Mouse (Mus musculus): ENCODE measurements at regions not wholly inside any gene's neighbourhood (a gene's known extent, or its start where the extent isn't known, plus 50 kb on each side); places are given as distances from the start of the nearest gene placed in this dataset.
A peak's percentile ranks its signal among the peaks of the same experiment; 100 is the strongest.

- Histone ChIP-seq H3K27ac (no peak overlapping the region), H3K9ac (no peak overlapping the region), H3K4me2 (replicated peaks) (no peak overlapping the region), H3K4me1 (no peaks in the 10 kb centered on the region), H3K9me3 (replicated peaks) (no peaks in the 10 kb centered on the region), H3K4me3 (no peak overlapping the region), H3K36me3 (no peaks in the 10 kb centered on the region), H3K27me3 (no peaks in the 10 kb centered on the region)
- WGBS, result 20% methylated on average over 5 of the region's 5 CpGs
- ATAC-seq (ENCODE audit: low FRiP score), result no peak
Measured at GRCm38 (mm10) chr7:138083980-138084379, 313.6 kb downstream of the Tcerg1l start.

- WGBS, result 73% methylated on average over 7 of the region's 7 CpGs
- H3K9me3 ChIP-seq (replicated peaks), result no peaks in the 10 kb centered on the region
- no peaks in the 10 kb centered on the region for H3K36me3 ChIP-seq
- H3K4me3 ChIP-seq, result no peak overlapping the region
- ATAC-seq (ENCODE audit: low FRiP score), result no peak
- H3K27ac ChIP-seq, result no peak overlapping the region
- H3K4me2 ChIP-seq (replicated peaks), result no peak overlapping the region
- no peak overlapping the region for H3K9ac ChIP-seq
- no peaks in the 10 kb centered on the region for H3K4me1 ChIP-seq
- H3K27me3 ChIP-seq, result no peaks in the 10 kb centered on the region
Measured at GRCm38 (mm10) chr7:138107471-138108210, 289.9 kb downstream of the Tcerg1l start.

- 20% methylated on average over 4 of the region's 4 CpGs for WGBS
- ATAC-seq (ENCODE audit: low FRiP score), result peak; percentile 40; the same call in 1 of the 2 replicates
- 0 out of 2 replicates have a peak overlapping the region, but pooled peaks have one; percentile 44 for H3K27ac ChIP-seq
Measured at GRCm38 (mm10) chr7:138121497-138121896, 276.0 kb downstream of the Tcerg1l start.

GRCm38 (mm10) chr7:138129701-138130100 is 267.8 kb downstream of the Tcerg1l start:
- H3K9ac ChIP-seq, result no peak overlapping the region
- ATAC-seq (ENCODE audit: low FRiP score), result no peak
- H3K27me3 ChIP-seq, result no peaks in the 10 kb centered on the region
- no peak overlapping the region for H3K27ac ChIP-seq
- WGBS, result 64% methylated on average over 2 of the region's 2 CpGs
- H3K4me1 ChIP-seq, result no peaks in the 10 kb centered on the region
- H3K4me2 ChIP-seq (replicated peaks), result no peak overlapping the region
- no peak overlapping the region for H3K4me3 ChIP-seq
- H3K36me3 ChIP-seq, result no peaks in the 10 kb centered on the region
- H3K9me3 ChIP-seq (replicated peaks), result no peaks in the 10 kb centered on the region

More at GRCm38 (mm10) chr7:138121497-138121896, 276.0 kb downstream of the Tcerg1l start:
- H3K4me1 ChIP-seq, result peaks cover 5% of the 10 kb centered on the region; the same call in 1 of the 2 replicates
- H3K27me3 ChIP-seq, result no peaks in the 10 kb centered on the region
- H3K4me2 ChIP-seq (replicated peaks), result no peak overlapping the region
- no peak overlapping the region for H3K4me3 ChIP-seq
- H3K9ac ChIP-seq, result no peak overlapping the region
- no peaks in the 10 kb centered on the region for H3K9me3 ChIP-seq (replicated peaks)
- H3K36me3 ChIP-seq, result no peaks in the 10 kb centered on the region

GRCm38 (mm10) chr7:138133427-138133826 is 264.1 kb downstream of the Tcerg1l start:
- no peaks in the 10 kb centered on the region for H3K36me3 ChIP-seq
- H3K4me3 ChIP-seq, result no peak overlapping the region
- H3K4me2 ChIP-seq (replicated peaks), result no peak overlapping the region
- H3K27ac ChIP-seq, result no peak overlapping the region
- H3K9ac ChIP-seq, result no peak overlapping the region
- H3K4me1 ChIP-seq, result no peaks in the 10 kb centered on the region
- 89% methylated on average over 6 of the region's 6 CpGs for WGBS
- no peak for ATAC-seq (ENCODE audit: low FRiP score)
- H3K27me3 ChIP-seq, result no peaks in the 10 kb centered on the region
- H3K9me3 ChIP-seq (replicated peaks), result no peaks in the 10 kb centered on the region

GRCm38 (mm10) chr7:138137934-138138333 is 259.6 kb downstream of the Tcerg1l start:
- H3K9ac ChIP-seq, result no peak overlapping the region
- WGBS, result 73% methylated on average over 1 of the region's 1 CpGs
- no peak overlapping the region for H3K27ac ChIP-seq
- no peak overlapping the region for H3K4me3 ChIP-seq
- no peaks in the 10 kb centered on the region for H3K9me3 ChIP-seq (replicated peaks)
- no peaks in the 10 kb centered on the region for H3K27me3 ChIP-seq
- H3K4me2 ChIP-seq (replicated peaks), result no peak overlapping the region
- H3K36me3 ChIP-seq, result no peaks in the 10 kb centered on the region
- H3K4me1 ChIP-seq, result no peaks in the 10 kb centered on the region
- ATAC-seq (ENCODE audit: low FRiP score), result no peak

- H3K4me3 ChIP-seq, result no peak overlapping the region
- no peaks in the 10 kb centered on the region for H3K4me1 ChIP-seq
- H3K9ac ChIP-seq, result no peak overlapping the region
- H3K4me2 ChIP-seq (replicated peaks), result no peak overlapping the region
- H3K27me3 ChIP-seq, result no peaks in the 10 kb centered on the region
- H3K27ac ChIP-seq, result no peak overlapping the region
- ATAC-seq (ENCODE audit: low FRiP score), result no peak
- H3K36me3 ChIP-seq, result no peaks in the 10 kb centered on the region
- 80% methylated on average over 5 of the region's 5 CpGs for WGBS
- no peaks in the 10 kb centered on the region for H3K9me3 ChIP-seq (replicated peaks)
Measured at GRCm38 (mm10) chr7:138139766-138140165, 257.8 kb downstream of the Tcerg1l start.

GRCm38 (mm10) chr7:138149496-138149895 is 248.0 kb downstream of the Tcerg1l start:
- no peak overlapping the region for H3K27ac ChIP-seq
- H3K27me3 ChIP-seq, result no peaks in the 10 kb centered on the region
- no peak for ATAC-seq (ENCODE audit: low FRiP score)
- H3K4me2 ChIP-seq (replicated peaks), result no peak overlapping the region
- no peak overlapping the region for H3K9ac ChIP-seq
- 89% methylated on average over 2 of the region's 2 CpGs for WGBS
- no peak overlapping the region for H3K4me3 ChIP-seq
- H3K4me1 ChIP-seq, result peaks cover 3% of the 10 kb centered on the region; the same call in 1 of the 2 replicates
- no peaks in the 10 kb centered on the region for H3K9me3 ChIP-seq (replicated peaks)
- H3K36me3 ChIP-seq, result no peaks in the 10 kb centered on the region

- no peak for ATAC-seq (ENCODE audit: low FRiP score)
- Histone ChIP-seq H3K27me3 (no peaks in the 10 kb centered on the region), H3K36me3 (no peaks in the 10 kb centered on the region), H3K4me1 (peaks cover 3% of the 10 kb centered on the region; the same call in 1 of the 2 replicates), H3K4me3 (no peak overlapping the region), H3K9ac (no peak overlapping the region), H3K27ac (no peak overlapping the region), H3K9me3 (replicated peaks) (no peaks in the 10 kb centered on the region), H3K4me2 (replicated peaks) (no peak overlapping the region)
- 32% methylated on average over 4 of the region's 4 CpGs for WGBS
Measured at GRCm38 (mm10) chr7:138153455-138154167, 243.9 kb downstream of the Tcerg1l start.
